Mouse (Mus musculus) CH12.LX (cell line): ENCODE data around the gene Tcp11l1. TPM values are rescaled to one million over a fixed set of nuclear protein-coding genes. Genes with fewer than 3 reads are reported as not detected.
A peak's percentile ranks its signal among the peaks of the same experiment; 100 is the strongest.

ENCODE experiments used
- DNase-seq: peaks from one replicate; pipeline ENCODE4 v3.0.0-alpha.2; 2013; ENCODE audit errors: extremely low read depth
- H3K27ac ChIP-seq: 2 replicates; pipeline ENCODE4 v1.5.1; 2012; ENCODE audit warnings: low read depth, mild to moderate bottlenecking, control low read depth, moderate library complexity; ENCODE audit not compliant: insufficient read depth
- H3K27me3 ChIP-seq: replicated peaks from 2 replicates; pipeline ENCODE3; 2012; ENCODE audit warnings: inconsistent platforms
- H3K36me3 ChIP-seq, 2 experiments: replicated peaks in 1 of 2; 2 replicates each; pipeline versions ENCODE3 to v1.6.1; 2012; ENCODE audit warnings: inconsistent platforms in 1 of 2, low read length in 1 of 2, mild to moderate bottlenecking in 1 of 2, mixed read lengths in 1 of 2, moderate library complexity in 1 of 2; ENCODE audit not compliant: control insufficient read depth in 1 of 2, insufficient read depth in 1 of 2
- H3K4me1 ChIP-seq, 2 experiments: 2 replicates each; pipeline ENCODE4 v1.6.1; 2012; ENCODE audit warnings: inconsistent platforms in 1 of 2, moderate library complexity in 1 of 2; ENCODE audit not compliant: insufficient read depth in 2 of 2, control insufficient read depth in 1 of 2
- H3K4me2 ChIP-seq: 2 replicates; pipeline ENCODE4 v1.6.1; 2012; ENCODE audit warnings: low read depth, mild to moderate bottlenecking, control low read depth; ENCODE audit not compliant: poor library complexity, insufficient read depth, severe bottlenecking
- H3K4me3 ChIP-seq, 3 experiments: fragments of 150-350 bp in 1 of 3; sonication (generic) in 1 of 3; replicated peaks in 1 of 3; 2 replicates each; pipeline versions ENCODE3 to v1.5.1; 2011 to 2012; ENCODE audit warnings: low read depth in 2 of 3, low read length in 2 of 3, mild to moderate bottlenecking in 2 of 3, moderate library complexity in 2 of 3, control low read depth in 1 of 3, improper control_type of control experiment in 1 of 3, inconsistent platforms in 1 of 3, mixed read lengths in 1 of 3; ENCODE audit not compliant: poor library complexity in 1 of 3
- H3K79me2 ChIP-seq: replicated peaks from 2 replicates; pipeline ENCODE4 v1.6.1; 2012; ENCODE audit warnings: mild to moderate bottlenecking, moderate library complexity; ENCODE audit not compliant: control insufficient read depth, poor library complexity, insufficient read depth, severe bottlenecking; ENCODE audit errors: extremely low read depth
- H3K9ac ChIP-seq: 2 replicates; pipeline ENCODE4 v1.6.1; 2012; ENCODE audit warnings: low read depth, mild to moderate bottlenecking, control low read depth, moderate library complexity; ENCODE audit not compliant: insufficient read depth
- H3K9me3 ChIP-seq: replicated peaks from 2 replicates; pipeline ENCODE3; 2012; ENCODE audit warnings: low read length, inconsistent platforms, mixed read lengths
- BHLHE40 ChIP-seq: IDR thresholded peaks from 2 replicates; pipeline ENCODE4 v1.6.1; 2011; ENCODE audit warnings: mild to moderate bottlenecking, low read depth, low read length, improper control_type of control experiment
- CHD2 ChIP-seq: IDR thresholded peaks from 2 replicates; pipeline ENCODE4 v1.6.1; 2011; ENCODE audit warnings: low read length, improper control_type of control experiment
- CTCF ChIP-seq, 2 experiments: IDR thresholded peaks in 1 of 2; conservative IDR thresholded peaks in 1 of 2; 2 replicates each; pipeline ENCODE4 v1.5.1; 2011 to 2012; ENCODE audit warnings: low read depth in 2 of 2, low read length in 2 of 2, improper control_type of control experiment in 1 of 2, inconsistent platforms in 1 of 2, mild to moderate bottlenecking in 1 of 2, moderate library complexity in 1 of 2
- E2F4 ChIP-seq: IDR thresholded peaks from 2 replicates; pipeline ENCODE4 v1.6.1; 2011; ENCODE audit warnings: low read depth, low read length, improper control_type of control experiment; ENCODE audit not compliant: insufficient replicate concordance
- ELF1 ChIP-seq: IDR thresholded peaks from 2 replicates; pipeline ENCODE4 v1.6.1; 2014; ENCODE audit warnings: low read depth, mild to moderate bottlenecking, inconsistent platforms, low read length, improper control_type of control experiment
- EP300 ChIP-seq: IDR thresholded peaks from 2 replicates; pipeline ENCODE4 v1.6.1; 2011; ENCODE audit warnings: low read length, improper control_type of control experiment
- ETS1 ChIP-seq: conservative IDR thresholded peaks from 2 replicates; pipeline ENCODE4 v1.6.1; 2012; ENCODE audit warnings: low read depth, mild to moderate bottlenecking, inconsistent platforms, low read length, improper control_type of control experiment, moderate library complexity
- GABPA ChIP-seq: IDR thresholded peaks from 2 replicates; pipeline ENCODE4 v1.6.1; 2012; ENCODE audit warnings: low read depth, low read length, improper control_type of control experiment, inconsistent platforms; ENCODE audit not compliant: insufficient replicate concordance
- HCFC1 ChIP-seq: IDR thresholded peaks from 2 replicates; pipeline ENCODE4 v1.6.1; 2012; ENCODE audit warnings: low read depth, mild to moderate bottlenecking, inconsistent platforms, low read length, improper control_type of control experiment
- IRF4 ChIP-seq: IDR thresholded peaks from 2 replicates; pipeline ENCODE4 v1.6.1; 2014; ENCODE audit warnings: low read depth, mild to moderate bottlenecking, inconsistent platforms, low read length, improper control_type of control experiment
- JUND ChIP-seq: conservative IDR thresholded peaks from 2 replicates; pipeline ENCODE4 v1.6.1; 2011; ENCODE audit warnings: low read depth, low read length, improper control_type of control experiment
- KAT2A ChIP-seq: IDR thresholded peaks from 2 replicates; pipeline ENCODE4 v1.6.1; 2012; ENCODE audit warnings: low read length, improper control_type of control experiment, inconsistent platforms; ENCODE audit not compliant: insufficient replicate concordance
- MAFK ChIP-seq: IDR thresholded peaks from 2 replicates; pipeline ENCODE4 v1.6.1; 2011; ENCODE audit warnings: low read length, improper control_type of control experiment; ENCODE audit not compliant: insufficient replicate concordance
- MAX ChIP-seq: IDR thresholded peaks from 2 replicates; pipeline ENCODE4 v1.6.1; 2011; ENCODE audit warnings: low read length, improper control_type of control experiment
- MEF2A ChIP-seq: IDR thresholded peaks from 2 replicates; pipeline ENCODE4 v1.6.1; 2014; ENCODE audit warnings: low read depth, mild to moderate bottlenecking, inconsistent platforms, low read length, improper control_type of control experiment, borderline replicate concordance
- MYC ChIP-seq: IDR thresholded peaks from 2 replicates; pipeline ENCODE4 v1.6.1; 2011; ENCODE audit warnings: low read depth, mild to moderate bottlenecking, improper control_type of control experiment, low read length
- NELFE ChIP-seq: IDR thresholded peaks from 2 replicates; pipeline ENCODE4 v1.6.1; 2011; ENCODE audit warnings: low read depth, low read length, improper control_type of control experiment
- NRF1 ChIP-seq: IDR thresholded peaks from 2 replicates; pipeline ENCODE4 v1.6.1; 2014; ENCODE audit warnings: low read depth, mild to moderate bottlenecking, inconsistent platforms, low read length, improper control_type of control experiment, moderate library complexity
- PAX5 ChIP-seq: IDR thresholded peaks from 2 replicates; pipeline ENCODE4 v1.6.1; 2012; ENCODE audit warnings: low read length, inconsistent platforms, mixed read lengths
- POLR2A ChIP-seq: IDR thresholded peaks from 2 replicates; pipeline ENCODE4 v1.6.1; 2011; ENCODE audit warnings: low read depth, mild to moderate bottlenecking, improper control_type of control experiment, low read length
- POLR2AphosphoS2 ChIP-seq: IDR thresholded peaks from 2 replicates; pipeline ENCODE4 v1.6.1; 2011; ENCODE audit warnings: low read depth, low read length, improper control_type of control experiment
- RAD21 ChIP-seq: IDR thresholded peaks from 2 replicates; pipeline ENCODE4 v1.6.1; 2011; ENCODE audit warnings: low read depth, mild to moderate bottlenecking, low read length, improper control_type of control experiment, moderate library complexity
- RCOR1 ChIP-seq: conservative IDR thresholded peaks from 2 replicates; pipeline ENCODE4 v1.6.1; 2012; ENCODE audit warnings: low read depth, mild to moderate bottlenecking, inconsistent platforms, low read length, improper control_type of control experiment
- SIN3A ChIP-seq: IDR thresholded peaks from 2 replicates; pipeline ENCODE4 v1.6.1; 2012; ENCODE audit warnings: low read length, improper control_type of control experiment, inconsistent platforms
- SMC3 ChIP-seq: IDR thresholded peaks from 2 replicates; pipeline ENCODE4 v1.6.1; 2011; ENCODE audit warnings: low read depth, low read length, improper control_type of control experiment
- TBP ChIP-seq: conservative IDR thresholded peaks from 2 replicates; pipeline ENCODE4 v1.6.1; 2011; ENCODE audit warnings: low read depth, low read length, improper control_type of control experiment
- UBTF ChIP-seq: IDR thresholded peaks from 2 replicates; pipeline ENCODE4 v1.6.1; 2012; ENCODE audit warnings: low read depth, mild to moderate bottlenecking, inconsistent platforms, low read length, improper control_type of control experiment, moderate library complexity
- USF1 ChIP-seq: IDR thresholded peaks from 2 replicates; pipeline ENCODE4 v1.6.1; 2014; ENCODE audit warnings: low read depth, mild to moderate bottlenecking, inconsistent platforms, low read length, improper control_type of control experiment
- USF2 ChIP-seq: conservative IDR thresholded peaks from 2 replicates; pipeline ENCODE4 v1.6.1; 2011; ENCODE audit warnings: low read depth, low read length, improper control_type of control experiment
- ZC3H11A ChIP-seq: IDR thresholded peaks from 2 replicates; pipeline ENCODE4 v1.6.1; 2012; ENCODE audit warnings: low read depth, mild to moderate bottlenecking, inconsistent platforms, low read length, improper control_type of control experiment
- ZKSCAN1 ChIP-seq: IDR thresholded peaks from 2 replicates; pipeline ENCODE4 v1.6.1; 2012; ENCODE audit warnings: low read depth, inconsistent platforms, low read length, improper control_type of control experiment, borderline replicate concordance
- ZMIZ1 ChIP-seq: IDR thresholded peaks from 2 replicates; pipeline ENCODE4 v1.6.1; 2012; ENCODE audit warnings: low read depth, mild to moderate bottlenecking, inconsistent platforms, low read length, improper control_type of control experiment
- ZNF384 ChIP-seq: IDR thresholded peaks from 2 replicates; pipeline ENCODE4 v1.6.1; 2012; ENCODE audit warnings: low read depth, low read length, improper control_type of control experiment, inconsistent platforms
- dilution Hi-C: fragments of 300-500 bp; cut with MboI; formaldehyde crosslinking; loops from 2 replicates; pipeline ENCODE4 v1.14.3; 2020; ENCODE audit warnings: low sequenced_read_pairs; ENCODE audit not compliant: extremely low pct_unique_long_range_greater_than_20kb, extremely low pct_ligation_motif_present
- in situ Hi-C: fragments of 300-500 bp; cut with MboI; formaldehyde crosslinking; loops from 3 replicates; pipeline ENCODE4 v1.14.3; 2019; ENCODE audit warnings: low sequenced_read_pairs, low pct_ligation_motif_present, low pct_unique_long_range_greater_than_20kb, mixed read lengths
- polyA plus RNA-seq: library from polyadenylated mRNA; unstranded; fragments of >175 nt; gene quantifications from 2 replicates; pipeline ENCODE4 v1.2.1, GENCODE M21; 2012; ENCODE audit warnings: low read depth; ENCODE audit not compliant: insufficient read length
- total RNA-seq, 2 experiments: library from RNA; depleted of rRNA; stranded (reverse); fragments of 300-350 nt in 1 of 2; fragments of >200 nt in 1 of 2; gene quantifications; 2 replicates each; pipeline ENCODE4 v1.2.3; 2012 to 2014

The Tcp11l1 gene
- total and polyA plus RNA-seq, 3 experiments: 2.9 to 11.7 (median 3.6) TPM

GRCm38 (mm10) chr2:104743160-104743559 is 31.2 kb upstream of the Tcp11l1 start:
- Histone ChIP-seq H3K79me2 (no peaks in the 10 kb centered on the region), H3K9ac (no peak overlapping the region), H3K4me2 (peak overlapping the region; percentile 69), H3K36me3 (no peaks in the 10 kb centered on the region), H3K27ac (no peak overlapping the region), H3K4me1 (peaks cover 3 to 11% of the 10 kb centered on the region in 2 experiments), H3K4me3 (peak overlapping the region in 1 of 3 experiments; percentile 85), H3K27me3 (no peaks in the 10 kb centered on the region), H3K9me3 (no peaks in the 10 kb centered on the region)
- in situ Hi-C loops: loop anchor here (10.0 kb wide), 1 partner anchor 58 kb away; no protein-coding TSS in a partner anchor
- dilution Hi-C loops: no loop called here
- DNase-seq: no peak
- no peak for TF ChIP-seq NELFE
- no peak for TF ChIP-seq POLR2A
- TF ChIP-seq JUND: no peak
- TF ChIP-seq ETS1: no peak
- TF ChIP-seq SMC3: no peak
- no peak for TF ChIP-seq USF2
- no peak for TF ChIP-seq PAX5
- no peak for TF ChIP-seq EP300
- no peak for TF ChIP-seq RAD21
- TF ChIP-seq MAX: no peak

- dilution Hi-C loops: no loop called here
- H3K36me3 ChIP-seq: no peaks in the 10 kb centered on the region
- no peak within 1 kb of the TSS for H3K27ac ChIP-seq
- no peak for DNase-seq
- no peaks in the 10 kb centered on the region for H3K27me3 ChIP-seq
- peaks cover 3 to 11% of the 10 kb centered on the region in 2 experiments for H3K4me1 ChIP-seq
- no peaks in the 10 kb centered on the region for H3K9me3 ChIP-seq
- H3K4me3 ChIP-seq: peak within 1 kb of the TSS; percentile 35 to 85 (median 38)
- in situ Hi-C loops: loop anchor here (10.0 kb wide), 1 partner anchor 58 kb away; no protein-coding TSS in a partner anchor
- H3K9ac ChIP-seq: peak within 1 kb of the TSS; percentile 59
- H3K4me2 ChIP-seq: peak within 1 kb of the TSS; percentile 69
- no peaks in the 10 kb centered on the region for H3K79me2 ChIP-seq
- peak; percentile 53 for TF ChIP-seq BHLHE40
- no peak for TF ChIP-seq ETS1
- no peak for TF ChIP-seq ZC3H11A
- TF ChIP-seq MYC: no peak
- no peak for TF ChIP-seq MEF2A
- no peak for TF ChIP-seq RAD21
- TF ChIP-seq UBTF: 0 out of 2 replicates have a peak, but pooled peaks have one; percentile 27
- no peak for TF ChIP-seq CTCF (conservative IDR thresholded peaks at IDR 0.05 in 1 of 2, IDR thresholded peaks at IDR 0.05 in 1 of 2; ENCODE audit: low read depth in 2 of 2, low read length in 2 of 2)
- TF ChIP-seq ZKSCAN1: no peak
- peak; percentile 79 for TF ChIP-seq USF1
- TF ChIP-seq POLR2AphosphoS2: no peak
- TF ChIP-seq GABPA: no peak
- TF ChIP-seq EP300: no peak
- no peak for TF ChIP-seq CHD2
- TF ChIP-seq NRF1: peak; percentile 52; the same call in 1 of the 2 replicates
- TF ChIP-seq NELFE: peak; percentile 48; the same call in 1 of the 2 replicates
- no peak for TF ChIP-seq SIN3A
- TF ChIP-seq ZNF384: no peak
- no peak for TF ChIP-seq MAFK
- no peak for TF ChIP-seq TBP
- TF ChIP-seq E2F4: no peak
- TF ChIP-seq KAT2A: no peak
- no peak for TF ChIP-seq HCFC1
- TF ChIP-seq ELF1: no peak
- no peak for TF ChIP-seq RCOR1
- peak; percentile 65 for TF ChIP-seq USF2
- TF ChIP-seq IRF4: no peak
- 0 out of 2 replicates have a peak, but pooled peaks have one; percentile 35 for TF ChIP-seq ZMIZ1
- peak; percentile 77 for TF ChIP-seq POLR2A
- TF ChIP-seq JUND: no peak
Observed at GRCm38 (mm10) chr2:104742741-104743064, 30.7 kb upstream of the Tcp11l1 start, which contains the start of gene Depdc7. TSS of gene Depdc7 (minus strand) at chr2:104742878.
